ENCODE assay signal across 8 mouse cellular contexts in genomic region chr2:125247962-125248235, GRCm38 (mm10). TPM values are rescaled to one million over a fixed set of nuclear protein-coding genes. Genes with fewer than 3 reads are reported as not detected.
DNase-seq lines count a peak whose midpoint lies in the region; ATAC-seq and TF ChIP-seq lines count a peak whose summit lies in the region.

No protein-coding gene starts in this region.

- H3K4me2 ChIP-seq in liver, embryonic 13.5 days, result peak overlapping the region; percentile 82

- no peak; the same call in 1 of the 2 replicates for ATAC-seq in liver, embryonic 13.5 days (ENCODE audit: low read depth)

- peaks cover 32% of the 10 kb centered on the region for H3K36me3 ChIP-seq in heart, embryonic 10.5 days
- peaks cover 40% of the 10 kb centered on the region for H3K36me3 ChIP-seq in C2C12 (ENCODE audit: control insufficient read depth, insufficient read depth)
- peaks cover 43% of the 10 kb centered on the region for H3K36me3 ChIP-seq in forebrain, embryonic 10.5 days (replicated peaks)
- H3K36me3 ChIP-seq in liver, embryonic 13.5 days, result peaks cover 38% of the 10 kb centered on the region

- H3ac ChIP-seq in C2C12 (ENCODE audit: control insufficient read depth, insufficient read length, low read depth), result peak overlapping the region; percentile 67

- peak overlapping the region; percentile 96 for H3K27ac ChIP-seq in heart, embryonic 10.5 days
- peak overlapping the region; percentile 99 for H3K27ac ChIP-seq in forebrain, embryonic 10.5 days
- H3K27ac ChIP-seq in liver, embryonic 13.5 days, result peak overlapping the region; percentile 93

- intact Hi-C loops in heart, postnatal 14 days (cut with DNase I), result no loop called here
- intact Hi-C loops in left cerebral cortex, postnatal 14 days (cut with DNase I), result no loop called here

- no peak for TF ChIP-seq CTCF in C2C12 (IDR thresholded peaks at IDR 0.05; ENCODE audit: control insufficient read depth, insufficient read depth, insufficient read length)

- under 1% methylated on average over 9 of the region's 9 CpGs for WGBS in heart, embryonic 10.5 days
- WGBS in forebrain, embryonic 10.5 days, result 0% methylated on average over 9 of the region's 9 CpGs
- 0% methylated on average over 9 of the region's 9 CpGs for WGBS in liver, embryonic 13.5 days (ENCODE audit: insufficient replicate concordance)

- no peaks in the 10 kb centered on the region for H3K27me3 ChIP-seq in heart, embryonic 10.5 days (ENCODE audit: insufficient read depth, poor library complexity, severe bottlenecking)
- no peaks in the 10 kb centered on the region for H3K27me3 ChIP-seq in C2C12 (ENCODE audit: control insufficient read depth, insufficient read depth, insufficient read length)
- no peaks in the 10 kb centered on the region for H3K27me3 ChIP-seq in forebrain, embryonic 10.5 days (ENCODE audit: poor library complexity, severe bottlenecking)
- H3K27me3 ChIP-seq in liver, embryonic 13.5 days, result no peaks in the 10 kb centered on the region

- peaks cover 60% of the 10 kb centered on the region for H3K79me2 ChIP-seq in C2C12 (ENCODE audit: control insufficient read depth, insufficient read depth)

- peaks cover 49% of the 10 kb centered on the region for H3K79me3 ChIP-seq in C2C12 (ENCODE audit: low read depth)

- H3K9ac ChIP-seq in liver, embryonic 13.5 days, result peak overlapping the region; percentile 95

- H3K4me1 ChIP-seq in heart, embryonic 10.5 days, result peaks cover 16% of the 10 kb centered on the region; the same call in 1 of the 2 replicates
- peaks cover 31% of the 10 kb centered on the region for H3K4me1 ChIP-seq in forebrain, embryonic 10.5 days
- peaks cover 54% of the 10 kb centered on the region for H3K4me1 ChIP-seq in liver, embryonic 13.5 days (replicated peaks)

- peak overlapping the region; percentile 86 for H3K4me3 ChIP-seq in heart, embryonic 10.5 days
- peak overlapping the region; percentile 78 for H3K4me3 ChIP-seq in C2C12 (ENCODE audit: insufficient read depth, poor library complexity, severe bottlenecking)
- peak overlapping the region; percentile 85 for H3K4me3 ChIP-seq in forebrain, embryonic 10.5 days
- H3K4me3 ChIP-seq in liver, embryonic 13.5 days (replicated peaks), result peak overlapping the region; percentile 88

- H3K9me3 ChIP-seq in heart, embryonic 10.5 days, result no peaks in the 10 kb centered on the region
- no peaks in the 10 kb centered on the region for H3K9me3 ChIP-seq in forebrain, embryonic 10.5 days
- H3K9me3 ChIP-seq in liver, embryonic 13.5 days (replicated peaks), result no peaks in the 10 kb centered on the region

- no peak for DNase-seq in heart, embryonic 10.5 days (ENCODE audit: low spot score)
- DNase-seq in heart, postnatal 14 days, result no peak
- DNase-seq in forebrain, embryonic 10.5 days (ENCODE audit: extremely low spot score, low spot score), result no peak
- DNase-seq in liver, embryonic 13.5 days, result no peak
- DNase-seq in layer of hippocampus, postnatal 25 days (ENCODE audit: extremely low spot score in 1 of 2, low spot score in 1 of 2), result no peak
- DNase-seq in left cerebral cortex, postnatal 14 days (ENCODE audit: low spot score in 2 of 2), result no peak
- DNase-seq in spleen, postnatal 10 days (ENCODE audit: low spot score in 2 of 2), result no peak

TF ChIP-seq in C2C12, 6 proteins besides CTCF, POLR2A, EP300 and RAD21:
- no peak for TF ChIP-seq FOSL1 (IDR thresholded peaks at IDR 0.05; ENCODE audit: insufficient read depth, low read length, poor library complexity, severe bottlenecking)
- TF ChIP-seq USF1 (IDR thresholded peaks at IDR 0.05; ENCODE audit: low read depth), result no peak
- no peak for TF ChIP-seq MAX (IDR thresholded peaks at IDR 0.05)
- no peak for TF ChIP-seq MYOG (IDR thresholded peaks at IDR 0.05; ENCODE audit: control insufficient read depth, extremely low read depth, insufficient read length)
- no peak for TF ChIP-seq MYOD1 (IDR thresholded peaks at IDR 0.05; ENCODE audit: control insufficient read depth, insufficient read length, low read depth)
- no peak for TF ChIP-seq CEBPB (IDR thresholded peaks at IDR 0.05; ENCODE audit: low read depth)

RNA-seq across cellular contexts. Expression of gene Dut, which starts 0.9 kb away (rescaled TPM):
- 150 and 180 TPM in 2 replicates for polyA plus RNA-seq in heart, embryonic 10.5 days (2016; fragmentation: Nextera tagmentation; extraction: Ambion mirVana)
- total RNA-seq in heart, postnatal 14 days (2021), result 10 to 100 TPM; 25.6 to 36.6 TPM
- polyA plus RNA-seq in C2C12 (2012; fragmentation: generic; extraction: Trizol), result 99.9 TPM
- polyA plus RNA-seq in forebrain, embryonic 10.5 days (2016; fragmentation: Nextera tagmentation; extraction: Ambion mirVana), result 322 and 337 TPM in 2 replicates
- polyA plus RNA-seq in liver, embryonic 13.5 days (2015; fragmentation: Nextera tagmentation; extraction: Ambion mirVana), result 169 and 189 TPM in 2 replicates
- 10 to 100 TPM; 25.9 to 34.0 TPM for total RNA-seq in layer of hippocampus, postnatal 25 days (2021)
- total RNA-seq in left cerebral cortex, postnatal 14 days (2021), result 10 to 100 TPM; 27.6 to 29.0 TPM
